Mouse (Mus musculus) lung, embryonic 15.5 days (tissue): ENCODE results near the gene Polr2a. TPM values are rescaled to one million over a fixed set of nuclear protein-coding genes. Genes with fewer than 3 reads are reported as not detected.
"Not testable (repeated sequence)": the region's sequence is repeated elsewhere in the genome, so short reads cannot be mapped to it uniquely, and the experiment has no call there.

Source experiments
- ATAC-seq: fragments of 200-750 bp; cut with Nextera tagmentation; 2 replicates; pipeline ENCODE4 v1.8.0; 2017; ENCODE audit warnings: moderate number of reproducible peaks, borderline replicate concordance; ENCODE audit not compliant: low FRiP score, low TSS enrichment; ENCODE audit errors: extremely low read depth
- H3K27ac ChIP-seq: fragments of 300-500 bp; sonication (generic); 2 replicates; pipeline ENCODE4 v1.5.1; 2015; ENCODE audit warnings: moderate library complexity, mild to moderate bottlenecking, inconsistent platforms
- H3K27me3 ChIP-seq: fragments of 300-500 bp; sonication (generic); 2 replicates; pipeline ENCODE4 v1.6.1; 2015; ENCODE audit warnings: inconsistent platforms
- H3K36me3 ChIP-seq: fragments of 300-500 bp; sonication (generic); 2 replicates; pipeline ENCODE4 v1.6.1; 2015; ENCODE audit warnings: inconsistent platforms
- H3K4me1 ChIP-seq: fragments of 300-500 bp; sonication (generic); 2 replicates; pipeline ENCODE4 v1.6.1; 2015; ENCODE audit warnings: inconsistent platforms
- H3K4me2 ChIP-seq: fragments of 300-500 bp; sonication (generic); 2 replicates; pipeline ENCODE4 v1.6.1; 2015; ENCODE audit warnings: inconsistent platforms, mild to moderate bottlenecking, moderate library complexity
- H3K4me3 ChIP-seq: fragments of 300-500 bp; sonication (generic); 2 replicates; pipeline ENCODE4 v1.5.1; 2015; ENCODE audit warnings: mild to moderate bottlenecking, inconsistent platforms
- H3K9ac ChIP-seq: fragments of 300-500 bp; sonication (generic); 2 replicates; pipeline ENCODE4 v1.6.1; 2015; ENCODE audit warnings: inconsistent platforms
- H3K9me3 ChIP-seq: fragments of 300-500 bp; sonication (generic); 2 replicates; pipeline ENCODE4 v1.6.1; 2016; ENCODE audit warnings: inconsistent platforms
- WGBS: fragments of 180-500 bp; shearing (Covaris S2); methylation state at CpG from one replicate; pipeline ENCODE4 v1.1.7; 2015; 5-methylcytosine and 5-hydroxymethylcytosine counted together
- polyA plus RNA-seq: library from polyadenylated mRNA; unstranded; fragments of >200 nt; fragmentation: Nextera tagmentation; extraction: Ambion mirVana; gene quantifications from 2 replicates; pipeline ENCODE4 v1.2.1, GENCODE M21; 2015

The Polr2a gene
- polyA plus RNA-seq, 1 experiment from 2014 or later = 31.6 TPM

DNA sequence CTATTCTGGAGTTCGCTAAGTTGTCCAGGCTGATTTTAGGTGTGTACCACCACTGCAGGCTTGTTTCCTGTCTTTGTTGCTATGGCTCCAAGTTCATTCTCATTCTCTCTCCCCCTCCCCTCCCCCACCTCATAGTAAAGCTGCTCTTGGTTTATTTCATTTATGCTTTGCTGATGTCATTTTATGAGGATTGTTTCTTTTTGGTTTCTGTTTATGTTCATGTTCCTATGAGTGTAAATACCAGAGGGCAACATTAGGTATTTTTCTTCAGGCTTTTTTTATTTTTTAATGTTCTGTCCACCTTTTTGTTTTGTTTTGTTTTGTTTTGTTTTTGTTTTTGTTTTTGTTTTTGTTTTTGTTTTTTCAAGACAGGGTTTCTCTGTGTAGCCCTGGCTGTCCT, 3.4 kb upstream of the Polr2a start, which contains the start of gene Slc35g3:
Gene Slc35g3 (minus strand): TSS at position 101 of the 400 bp plus-strand sequence.
- Histone ChIP-seq H3K4me1 (peaks cover 27% of the 10 kb centered on the region), H3K4me2 (no peak within 1 kb of the TSS), H3K4me3 (no peak within 1 kb of the TSS), H3K36me3 (no peaks in the 10 kb centered on the region), H3K27ac (no peak within 1 kb of the TSS), H3K9me3 (no peaks in the 10 kb centered on the region), H3K9ac (no peak within 1 kb of the TSS), H3K27me3 (no peaks in the 10 kb centered on the region)
- 83% methylated on average over 1 of the region's 1 CpGs for WGBS
- no peak for ATAC-seq

GRCm38 (mm10) chr11:69760901-69761200, 2.4 kb upstream of the Polr2a start:
- Histone ChIP-seq H3K27ac (no peak overlapping the region), H3K9ac (no peak overlapping the region), H3K4me2 (no peak overlapping the region), H3K4me1 (peaks cover 33% of the 10 kb centered on the region), H3K9me3 (no peaks in the 10 kb centered on the region), H3K4me3 (no peak overlapping the region), H3K27me3 (no peaks in the 10 kb centered on the region), H3K36me3 (no peaks in the 10 kb centered on the region)
- ATAC-seq = no peak
- WGBS = 92% methylated on average over 7 of the region's 7 CpGs

DNA sequence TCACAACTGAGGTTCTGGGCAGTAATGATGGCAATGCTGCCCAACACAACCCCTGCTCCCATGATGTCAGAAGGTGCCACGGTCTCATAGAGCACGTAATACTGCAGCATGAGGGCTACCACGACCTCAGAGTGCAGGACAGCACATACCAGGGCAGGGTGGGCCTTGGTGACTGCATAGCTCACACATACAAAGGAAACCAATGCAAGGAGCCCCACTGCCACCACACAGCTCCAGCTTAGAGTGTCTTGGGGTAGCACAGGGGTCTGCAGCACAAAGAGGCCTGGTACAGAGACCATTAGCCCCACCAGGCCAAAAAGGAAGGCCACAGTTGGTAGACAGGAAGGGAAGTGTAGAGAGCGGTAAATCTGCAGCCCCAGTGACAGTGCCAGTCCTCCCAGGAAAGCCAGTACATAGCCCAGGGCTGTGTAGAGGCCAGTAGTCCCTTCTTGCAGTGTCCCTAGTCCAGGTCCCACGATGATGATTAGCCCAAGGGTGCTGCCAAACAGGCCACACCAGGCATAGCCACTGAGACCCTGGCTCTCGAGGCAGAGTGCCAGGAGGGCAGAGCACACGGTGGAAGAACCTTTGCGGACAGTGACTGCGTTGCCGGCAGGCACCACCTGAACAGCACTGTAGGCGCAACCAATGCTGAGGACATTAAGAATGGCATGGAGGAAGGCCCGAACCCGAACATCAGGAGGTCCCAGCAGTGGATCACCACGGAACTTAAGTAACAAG, 1.9 kb upstream of the Polr2a start:
- Histone ChIP-seq H3K4me3 (no peak overlapping the region), H3K27me3 (no peaks in the 10 kb centered on the region), H3K27ac (peak overlapping the region; percentile 99), H3K4me2 (peak overlapping the region; percentile 81), H3K9me3 (no peaks in the 10 kb centered on the region), H3K36me3 (no peaks in the 10 kb centered on the region), H3K4me1 (peaks cover 36% of the 10 kb centered on the region), H3K9ac (0 out of 2 replicates have a peak overlapping the region, but pooled peaks have one; percentile 4)
- 81% methylated on average over 14 of the region's 14 CpGs for WGBS
- ATAC-seq = no peak

DNA sequence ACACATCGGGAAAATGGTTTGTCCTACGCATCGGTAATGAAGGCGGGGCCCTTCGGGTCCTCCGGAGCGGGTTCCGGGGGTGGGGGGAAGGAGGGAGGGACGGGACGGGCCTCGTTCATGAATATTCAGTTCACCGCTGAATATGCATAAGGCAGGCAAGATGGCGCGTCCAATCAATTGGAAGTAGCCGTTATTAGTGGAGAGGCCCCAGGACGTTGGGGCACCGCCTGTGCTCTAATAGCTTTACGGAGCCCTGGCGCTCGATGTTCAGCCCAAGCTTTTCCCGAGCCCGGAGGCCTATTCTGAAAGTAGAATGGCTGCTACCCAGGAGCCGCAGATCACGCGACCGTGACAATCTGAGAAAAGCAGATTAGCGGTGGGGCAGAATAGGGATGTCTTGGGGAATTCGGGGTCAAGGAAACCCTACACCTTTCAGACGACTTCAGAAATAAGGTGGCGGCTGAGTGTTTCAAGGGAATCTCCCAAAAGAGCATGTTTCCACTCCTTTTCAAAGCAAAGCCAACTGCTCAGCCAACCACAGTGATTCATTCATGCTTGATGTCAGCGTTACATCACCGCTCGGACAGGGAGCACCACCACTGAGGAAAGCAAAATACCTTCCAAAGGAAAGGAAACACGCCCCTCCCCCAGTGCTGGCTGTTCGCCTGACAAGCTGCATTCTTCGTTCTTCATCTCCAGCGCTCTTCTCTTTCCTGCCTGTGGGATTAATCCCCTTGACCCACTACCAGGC, 709 bp upstream of the Polr2a start:
- no peaks in the 10 kb centered on the region for H3K9me3 ChIP-seq
- H3K4me3 ChIP-seq = peak overlapping the region; percentile 46
- H3K9ac ChIP-seq = peak overlapping the region; percentile 60
- peak overlapping the region; percentile 99 for H3K27ac ChIP-seq
- peak; percentile 89 for ATAC-seq
- no peaks in the 10 kb centered on the region for H3K36me3 ChIP-seq
- under 1% methylated on average over 37 of the region's 37 CpGs for WGBS
- H3K4me2 ChIP-seq = peak overlapping the region; percentile 81
- H3K4me1 ChIP-seq = peaks cover 39% of the 10 kb centered on the region
- H3K27me3 ChIP-seq = no peaks in the 10 kb centered on the region

DNA sequence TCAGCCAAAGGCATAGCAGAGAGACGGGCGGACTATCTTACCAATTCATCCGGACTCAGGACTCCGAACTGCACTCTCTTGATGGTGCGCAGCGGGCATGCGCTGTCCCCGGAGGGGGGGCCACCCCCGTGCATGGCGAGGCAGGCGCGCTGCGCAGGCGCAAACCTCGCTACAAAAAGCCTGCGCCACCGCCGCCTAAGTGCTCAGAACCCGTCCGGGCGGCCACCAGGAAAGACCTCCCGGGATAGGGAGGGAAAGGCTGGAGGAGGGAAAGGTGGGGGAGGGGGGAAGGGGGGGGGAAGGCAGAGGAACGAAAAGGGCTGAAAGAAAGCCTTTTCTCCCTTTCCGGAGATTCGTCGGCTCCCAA, 364 bp downstream of the Polr2a start:
- under 1% methylated on average over 26 of the region's 26 CpGs for WGBS

DNA sequence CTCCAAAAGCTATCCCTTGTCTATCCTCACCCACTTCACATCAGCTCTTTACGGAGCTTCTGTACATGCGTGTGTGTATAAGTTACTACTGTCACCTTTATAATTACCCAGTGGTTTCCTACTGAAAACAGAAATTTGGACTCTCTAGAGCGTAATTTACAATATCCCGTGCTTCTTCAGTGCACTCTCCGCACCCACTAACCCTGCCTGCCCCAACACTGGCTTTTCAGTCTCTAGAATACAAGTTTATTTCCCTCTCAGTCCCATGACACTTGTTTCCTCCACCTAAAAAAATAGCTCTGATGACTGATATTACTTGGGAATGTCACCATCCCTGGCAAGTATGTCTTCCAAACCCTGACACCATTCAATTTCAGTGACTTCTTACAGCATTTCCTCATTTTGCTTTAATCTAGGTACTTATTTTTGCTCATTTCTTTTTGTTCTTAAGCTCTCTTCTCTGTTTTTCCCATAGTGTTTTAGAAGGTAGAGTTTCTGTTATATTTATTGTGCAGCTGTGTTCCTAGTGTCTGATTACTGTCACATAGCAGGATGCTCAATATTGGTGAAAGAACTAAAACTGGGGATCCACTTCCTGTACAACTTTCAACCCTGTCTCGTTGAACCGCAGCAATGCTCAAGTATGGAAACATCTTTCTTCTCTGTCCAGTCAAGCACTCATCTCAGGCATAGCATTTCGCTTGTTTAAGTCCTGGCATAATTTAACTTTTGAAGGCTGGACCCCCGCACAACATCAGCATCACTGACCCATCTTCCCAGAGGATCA, 941 bp downstream of the Polr2a start:
- Histone ChIP-seq H3K27ac (peak overlapping the region; percentile 99; the same call in 1 of the 2 replicates), H3K4me2 (peak overlapping the region; percentile 81), H3K4me3 (peak overlapping the region; percentile 46), H3K9ac (peak overlapping the region; percentile 66), H3K27me3 (no peaks in the 10 kb centered on the region), H3K4me1 (peaks cover 50% of the 10 kb centered on the region), H3K9me3 (no peaks in the 10 kb centered on the region), H3K36me3 (no peaks in the 10 kb centered on the region)
- no peak for ATAC-seq
- WGBS = 31% methylated on average over 9 of the region's 9 CpGs

More for the DNA sequence above, 364 bp downstream of the Polr2a start:
- H3K27ac ChIP-seq = peak overlapping the region; percentile 99
- H3K36me3 ChIP-seq = no peaks in the 10 kb centered on the region
- peak; percentile 90 for ATAC-seq
- no peaks in the 10 kb centered on the region for H3K27me3 ChIP-seq
- H3K4me3 ChIP-seq = peak overlapping the region; percentile 46
- no peaks in the 10 kb centered on the region for H3K9me3 ChIP-seq
- peak overlapping the region; percentile 66 for H3K9ac ChIP-seq
- peaks cover 45% of the 10 kb centered on the region for H3K4me1 ChIP-seq
- H3K4me2 ChIP-seq = peak overlapping the region; percentile 81

DNA sequence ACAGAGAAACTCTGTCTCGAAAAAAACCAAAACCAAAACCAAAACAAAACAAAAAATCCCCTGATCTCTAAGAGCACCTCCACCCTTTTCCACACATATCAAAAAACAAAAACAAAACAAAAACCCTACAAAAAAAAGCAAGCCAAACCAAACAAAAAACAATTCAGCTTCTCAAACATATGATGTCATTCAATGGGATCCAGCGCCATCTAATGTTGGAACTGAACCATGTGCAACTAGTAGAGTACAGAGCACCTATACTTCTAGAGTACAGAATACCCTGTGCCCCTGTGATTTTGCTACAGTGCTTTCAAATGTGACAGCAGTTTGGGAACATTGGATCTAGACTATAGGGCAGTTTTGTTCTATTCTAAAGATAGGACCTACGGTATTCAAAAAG, 3.7 kb downstream of the Polr2a start:
- H3K36me3 ChIP-seq = no peaks in the 10 kb centered on the region
- no peak overlapping the region for H3K27ac ChIP-seq
- H3K4me1 ChIP-seq = peaks cover 39% of the 10 kb centered on the region
- no peak overlapping the region for H3K4me2 ChIP-seq
- no peak for ATAC-seq
- H3K27me3 ChIP-seq = no peaks in the 10 kb centered on the region
- no peak overlapping the region for H3K4me3 ChIP-seq
- H3K9ac ChIP-seq = no peak overlapping the region
- WGBS = 50% methylated on average over 3 of the region's 3 CpGs
- no peaks in the 10 kb centered on the region for H3K9me3 ChIP-seq

DNA sequence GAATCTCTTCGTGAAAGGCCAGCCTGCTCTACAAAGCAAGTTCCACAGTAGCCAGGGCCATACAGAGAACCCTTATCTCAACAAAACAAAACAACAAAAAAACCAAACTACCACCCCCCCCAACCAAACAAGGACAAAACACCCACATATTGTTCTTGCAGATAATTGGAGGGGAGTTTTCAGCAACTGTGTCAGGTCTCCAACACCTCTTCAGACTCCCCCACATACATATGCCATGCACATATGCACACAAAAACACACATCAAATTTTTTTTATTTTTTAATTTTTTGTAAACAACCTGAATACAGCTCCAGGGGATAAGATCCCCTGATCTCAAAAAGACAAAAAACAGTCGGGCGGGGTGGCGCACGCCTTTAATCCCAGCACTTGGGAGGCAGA, 4.2 kb downstream of the Polr2a start:
- no peaks in the 10 kb centered on the region for H3K36me3 ChIP-seq
- 86% methylated on average over 5 of the region's 5 CpGs for WGBS
- peaks cover 36% of the 10 kb centered on the region for H3K4me1 ChIP-seq
- H3K27me3 ChIP-seq = no peaks in the 10 kb centered on the region
- H3K9ac ChIP-seq = no peak overlapping the region
- H3K9me3 ChIP-seq = no peaks in the 10 kb centered on the region
- no peak overlapping the region for H3K4me3 ChIP-seq
- no peak overlapping the region for H3K27ac ChIP-seq
- ATAC-seq = no peak
- no peak overlapping the region for H3K4me2 ChIP-seq

DNA sequence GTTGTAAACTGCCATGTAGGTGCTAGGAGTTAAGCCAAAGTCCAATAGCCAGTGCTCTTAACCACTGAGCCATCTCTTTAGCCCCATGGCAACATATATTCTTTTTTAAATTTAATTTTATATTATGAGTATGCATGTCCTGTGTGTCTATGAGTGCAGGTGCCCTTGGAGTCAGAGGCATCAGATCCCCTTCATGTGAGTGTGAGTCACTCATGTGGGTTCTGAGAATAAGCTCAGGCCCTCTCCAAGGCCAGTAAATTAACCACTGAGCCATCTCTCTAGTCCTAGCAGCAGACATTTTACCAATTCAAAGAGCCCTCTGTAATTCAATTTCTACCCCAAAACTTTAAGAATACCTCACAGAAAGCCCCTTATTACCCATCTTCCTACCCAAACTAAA, 5.8 kb downstream of the Polr2a start:
- peaks cover 36% of the 10 kb centered on the region for H3K4me1 ChIP-seq

GRCm38 (mm10) chr11:69751635-69752034, 6.8 kb downstream of the Polr2a start:
- no peak overlapping the region for H3K4me2 ChIP-seq
- no peaks in the 10 kb centered on the region for H3K9me3 ChIP-seq
- peaks cover 29% of the 10 kb centered on the region for H3K4me1 ChIP-seq
- H3K4me3 ChIP-seq = no peak overlapping the region
- H3K27me3 ChIP-seq = no peaks in the 10 kb centered on the region
- no peak overlapping the region for H3K27ac ChIP-seq
- ATAC-seq = no peak
- WGBS = 53% methylated on average over 3 of the region's 3 CpGs
- no peak overlapping the region for H3K9ac ChIP-seq
- H3K36me3 ChIP-seq = peaks cover 13% of the 10 kb centered on the region

More for the DNA sequence above, 5.8 kb downstream of the Polr2a start:
- ATAC-seq = no peak
- no peak overlapping the region for H3K9ac ChIP-seq
- no peak overlapping the region for H3K27ac ChIP-seq
- no peaks in the 10 kb centered on the region for H3K9me3 ChIP-seq
- H3K4me3 ChIP-seq = no peak overlapping the region
- H3K27me3 ChIP-seq = no peaks in the 10 kb centered on the region
- peaks cover 4% of the 10 kb centered on the region for H3K36me3 ChIP-seq
- H3K4me2 ChIP-seq = no peak overlapping the region

DNA sequence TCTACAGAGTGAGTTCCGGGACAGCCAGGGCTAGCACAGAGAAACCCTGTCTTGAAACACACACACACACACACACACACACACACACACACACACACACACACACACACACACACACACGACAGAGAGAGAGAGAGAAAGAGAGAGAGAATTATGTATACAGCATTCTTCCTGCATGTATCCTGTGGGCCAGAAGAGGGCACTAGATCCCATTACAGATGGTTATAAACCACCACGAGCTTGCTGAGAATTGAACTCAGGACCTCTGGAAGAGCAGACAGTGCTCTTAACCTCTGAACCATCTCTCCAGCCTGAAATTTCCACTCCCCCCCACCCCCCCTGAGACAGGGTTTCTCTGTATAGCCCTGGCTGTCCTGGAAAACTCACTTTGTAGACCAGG, 27.0 kb downstream of the Polr2a start:
- not testable (repeated sequence) for H3K9me3 ChIP-seq

GRCm38 (mm10) chr11:69729063-69729462, 29.4 kb downstream of the Polr2a start:
- Histone ChIP-seq H3K36me3 (peaks cover 10% of the 10 kb centered on the region), H3K4me1 (no peaks in the 10 kb centered on the region), H3K4me2 (no peak overlapping the region), H3K9me3 (no peaks in the 10 kb centered on the region), H3K4me3 (no peak overlapping the region), H3K9ac (no peak overlapping the region), H3K27ac (no peak overlapping the region), H3K27me3 (no peaks in the 10 kb centered on the region)
- no peak for ATAC-seq
- 28% methylated on average over 3 of the region's 3 CpGs for WGBS

More for the DNA sequence above, 27.0 kb downstream of the Polr2a start:
- not testable (repeated sequence) for ATAC-seq, H3K9ac ChIP-seq, H3K4me1 ChIP-seq, H3K27me3 ChIP-seq, H3K4me2 ChIP-seq, H3K4me3 ChIP-seq, H3K27ac ChIP-seq
- peaks cover 34% of the 10 kb centered on the region for H3K36me3 ChIP-seq
- WGBS = 83% methylated on average over 2 of the region's 3 CpGs
